Mouse (Mus musculus): ENCODE measurements around the gene Snx21.
A peak's percentile ranks its signal among the peaks of the same experiment; 100 is the strongest.

Gene Snx21

GRCm38 (mm10) chr2:164832032-164832747, 46.6 kb downstream of the Snx21 start:
- DNase-seq = no peak

- peak; percentile 79 to 84 for DNase-seq
These were observed 47.2 kb downstream of the Snx21 start, which contains the start of gene Ctsa for GRCm38 (mm10) chr2:164832748-164833301. Ctsa (plus strand) TSS chr2:164832873.

GRCm38 (mm10) chr2:164833314-164833959, 47.8 kb downstream of the Snx21 start, which contains the start of gene Neurl2:
Neurl2 (minus strand) TSS chr2:164833456.
- peak; percentile 91 to 92 for DNase-seq

GRCm38 (mm10) chr2:164834531-164834930, 48.9 kb downstream of the Snx21 start:
- DNase-seq = peak in 1 of 2 experiments; percentile 37

- no peak for DNase-seq
These were observed 49.5 kb downstream of the Snx21 start for GRCm38 (mm10) chr2:164835164-164835563.
